Mouse (Mus musculus) lung, postnatal 0 days (tissue): ENCODE results near the gene E130114P18Rik.

Source experiments
- CTCF ChIP-seq: IDR thresholded peaks from 2 replicates; pipeline ENCODE4 v1.5.1; 2016; ENCODE audit warnings: antibody characterized with exemption, mild to moderate bottlenecking
- EP300 ChIP-seq: IDR thresholded peaks from 2 replicates; pipeline ENCODE4 v1.6.1; 2016; ENCODE audit warnings: antibody characterized with exemption, mild to moderate bottlenecking, control low read depth

GRCm38 (mm10) chr4:97582064-97582415 lies 195.8 kb downstream of the E130114P18Rik start:
- TF ChIP-seq EP300, result no peak
- no peak for TF ChIP-seq CTCF
